Comparison of ENCODE assay signal across 9 mouse cellular contexts in the genomic region with DNA sequence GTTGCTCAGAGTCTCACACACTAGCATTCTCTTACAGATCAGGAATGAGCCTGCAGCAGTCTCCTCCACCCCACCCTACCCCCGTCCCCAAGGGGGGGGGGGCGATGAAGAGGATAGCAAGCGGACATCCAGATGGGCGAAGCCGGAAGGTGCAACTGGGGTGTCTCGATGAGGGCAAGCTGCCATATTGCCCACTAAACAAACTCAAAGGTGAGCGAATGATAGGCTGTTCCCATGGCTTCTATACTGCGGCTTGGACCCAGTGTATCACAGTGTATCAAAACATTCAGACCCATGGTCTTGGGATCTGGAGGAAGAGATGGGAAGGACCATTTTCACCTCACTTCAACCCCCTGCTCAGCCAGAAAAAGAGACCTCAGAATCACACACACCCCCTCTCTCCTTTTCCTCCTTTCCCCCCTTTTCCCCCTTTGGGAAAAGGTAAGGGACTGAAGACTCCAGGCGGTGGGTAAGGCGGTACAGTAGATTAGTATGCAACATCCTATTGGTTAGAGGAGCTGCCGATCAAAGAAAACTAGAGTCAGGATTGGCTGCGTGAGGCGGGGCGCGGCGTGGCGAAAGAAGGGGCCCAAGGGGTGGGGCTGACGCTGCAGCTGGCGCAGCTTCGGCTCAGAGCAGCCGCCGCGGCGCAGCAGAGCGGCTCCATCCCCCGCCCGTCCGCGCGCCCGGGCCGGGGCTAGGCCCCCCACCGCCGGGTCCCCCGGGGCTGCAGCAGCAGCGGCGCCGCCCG. TPM values are rescaled to one million over a fixed set of nuclear protein-coding genes. Genes with fewer than 3 reads are reported as not detected.
DNase-seq lines count a peak whose midpoint lies in the region; ATAC-seq and TF ChIP-seq lines count a peak whose summit lies in the region.
"Had no signal": no experiment of that assay in that cellular context is flagged by ENCODE, and none has a peak within 500 bp of the region (broad histone marks: within the 10 kb centered on the region; RNA-seq: fewer than 3 reads in every experiment).

Gene Cdk5r2, plus strand, starts transcription at position 629 of the 751 bp plus-strand sequence.

- no peaks in the 10 kb centered on the region for H3K9me3 ChIP-seq in hindbrain, postnatal 0 days (ENCODE audit: low read length)

- H3K4me3 ChIP-seq in hindbrain, postnatal 0 days (ENCODE audit: low read length) = peak within 1 kb of the TSS; percentile 92

- ATAC-seq in hindbrain, postnatal 0 days = peak; percentile 88

- peak within 1 kb of the TSS; percentile 85 for H3K4me2 ChIP-seq in hindbrain, postnatal 0 days (ENCODE audit: low read depth, low read length)

- no peak for TF ChIP-seq CTCF in hindbrain, postnatal 0 days (IDR thresholded peaks at IDR 0.05; ENCODE audit: low read depth)

- DNase-seq in T-cell, adult 2 months (ENCODE audit: low spot score) = peak; percentile 53
- DNase-seq in cerebellum, postnatal 4 days (ENCODE audit: low spot score in 2 of 2) = peak; percentile 76 to 89
- DNase-seq in gastrocnemius, adult 8-10 months (ENCODE audit: low spot score in 2 of 2) = peak; percentile 54 to 68
- DNase-seq in hindbrain, postnatal 0 days (ENCODE audit: low spot score) = peak; percentile 97
- DNase-seq in left cerebral cortex, adult 11 months (ENCODE audit: low spot score) = peak; percentile 96
- DNase-seq in lung, postnatal 25 days (ENCODE audit: low spot score) = peak; percentile 81
- DNase-seq in retina, postnatal 1 day = peak; percentile 98
- peak; percentile 72 to 80 for DNase-seq in thymus, postnatal 36 days

- 6% methylated on average over 24 of the region's 39 CpGs for WGBS in hindbrain, postnatal 0 days

- peaks cover 7% of the 10 kb centered on the region for H3K4me1 ChIP-seq in hindbrain, postnatal 0 days (ENCODE audit: insufficient read depth, low read length)

- no peaks in the 10 kb centered on the region for H3K36me3 ChIP-seq in hindbrain, postnatal 0 days (ENCODE audit: insufficient read depth, low read length)

- peak within 1 kb of the TSS; percentile 95 for H3K9ac ChIP-seq in hindbrain, postnatal 0 days (replicated peaks; ENCODE audit: low read length)

- peak within 1 kb of the TSS; percentile 90 for H3K27ac ChIP-seq in hindbrain, postnatal 0 days
- H3K27ac ChIP-seq: macrophage had no signal

- no peaks in the 10 kb centered on the region for H3K27me3 ChIP-seq in hindbrain, postnatal 0 days (ENCODE audit: insufficient read depth, low read length)

RNA-seq across cellular contexts. Expression of gene Cdk5r2, which starts in this region (rescaled TPM):
- not detected for total RNA-seq in gastrocnemius, adult 8-10 months (2022)
- total RNA-seq in hindbrain, postnatal 0 days (2014; rRNA removed) = 59.2 and 75.3 TPM in 2 replicates
- 12.3 and 13.6 TPM in 2 replicates for polyA plus RNA-seq in hindbrain, postnatal 0 days (2015; fragmentation: Nextera tagmentation; extraction: Ambion mirVana)
- polyA plus RNA-seq: macrophage had no signal

Comparison
In these comparisons a context has a peak if more than half of its experiments do, and no peak if none do; other contexts are left out.
1. Peak in every context shown above with its lines: DNase-seq, ATAC-seq, H3K4me3 ChIP-seq and H3K27ac ChIP-seq.
2. RNA of gene Cdk5r2 (total RNA-seq): 59.2 to 75.3 TPM in hindbrain, postnatal 0 days; not detected in gastrocnemius, adult 8-10 months; every median in the first group is over 10 times any median in the second.
3. Peak in DNase-seq in gastrocnemius, adult 8-10 months; RNA of the gene not detected or under 1 TPM.